Mouse (Mus musculus): ENCODE measurements around the gene Amd2. TPM values are rescaled to one million over a fixed set of nuclear protein-coding genes. Genes with fewer than 3 reads are reported as not detected.

Gene Amd2
- 4.3 and 4.7 TPM in 2 replicates for polyA plus RNA-seq (2014; fragmentation: Nextera tagmentation; extraction: Ambion mirVana)

- no peak within 1 kb of the TSS for H3K4me3 ChIP-seq (ENCODE audit: low read depth, low read length)
- H3K9ac ChIP-seq (ENCODE audit: low read length), result no peak within 1 kb of the TSS
- ATAC-seq (ENCODE audit: insufficient number of reproducible peaks, low FRiP score, low TSS enrichment, low read depth) (no peak), DNase-seq (ENCODE audit: low spot score) (no peak)
- WGBS, result 91% methylated on average over 8 of the region's 8 CpGs
- H3K4me1 ChIP-seq (ENCODE audit: control insufficient read depth, insufficient read depth, low read length), result no peaks in the 10 kb centered on the region
- no peaks in the 10 kb centered on the region for H3K27me3 ChIP-seq (ENCODE audit: control insufficient read depth, insufficient read depth, low read length)
- H3K4me2 ChIP-seq (ENCODE audit: low read depth, severe bottlenecking), result no peak within 1 kb of the TSS
- no peaks in the 10 kb centered on the region for H3K9me3 ChIP-seq (ENCODE audit: control insufficient read depth, low read length)
- no peaks in the 10 kb centered on the region for H3K36me3 ChIP-seq (ENCODE audit: control insufficient read depth, insufficient read depth, low read length)
- H3K27ac ChIP-seq (replicated peaks; ENCODE audit: low read depth, low read length), result no peak within 1 kb of the TSS
Observed at GRCm38 (mm10) chr10:35711792-35712191, at the start of gene Amd2. Gene Amd2, minus strand, starts transcription at chr10:35711892.

- H3K9ac ChIP-seq (ENCODE audit: low read length), result no peak overlapping the region
- no peaks in the 10 kb centered on the region for H3K27me3 ChIP-seq (ENCODE audit: control insufficient read depth, insufficient read depth, low read length)
- no peak overlapping the region for H3K4me2 ChIP-seq (ENCODE audit: low read depth, severe bottlenecking)
- 85% methylated on average over 3 of the region's 3 CpGs for WGBS
- no peaks in the 10 kb centered on the region for H3K9me3 ChIP-seq (ENCODE audit: control insufficient read depth, low read length)
- DNase-seq (ENCODE audit: low spot score) (no peak), ATAC-seq (ENCODE audit: insufficient number of reproducible peaks, low FRiP score, low TSS enrichment, low read depth) (no peak)
- H3K36me3 ChIP-seq (ENCODE audit: control insufficient read depth, insufficient read depth, low read length), result no peaks in the 10 kb centered on the region
- H3K4me1 ChIP-seq (ENCODE audit: control insufficient read depth, insufficient read depth, low read length), result no peaks in the 10 kb centered on the region
- no peak overlapping the region for H3K4me3 ChIP-seq (ENCODE audit: low read depth, low read length)
- no peak overlapping the region for H3K27ac ChIP-seq (replicated peaks; ENCODE audit: low read depth, low read length)
Observed at GRCm38 (mm10) chr10:35761280-35761679, 49.6 kb upstream of the Amd2 start.

- ATAC-seq (ENCODE audit: insufficient number of reproducible peaks, low FRiP score, low TSS enrichment, low read depth), result no peak
Observed at GRCm38 (mm10) chr10:35737639-35738038, 25.9 kb upstream of the Amd2 start.

GRCm38 (mm10) chr10:35714266-35714665, 2.6 kb upstream of the Amd2 start:
- Histone ChIP-seq H3K36me3 (ENCODE audit: control insufficient read depth, insufficient read depth, low read length) (no peaks in the 10 kb centered on the region), H3K4me2 (ENCODE audit: low read depth, severe bottlenecking) (no peak overlapping the region), H3K9me3 (ENCODE audit: control insufficient read depth, low read length) (no peaks in the 10 kb centered on the region), H3K27ac (replicated peaks; ENCODE audit: low read depth, low read length) (no peak overlapping the region), H3K4me3 (ENCODE audit: low read depth, low read length) (no peak overlapping the region), H3K9ac (ENCODE audit: low read length) (no peak overlapping the region), H3K4me1 (ENCODE audit: control insufficient read depth, insufficient read depth, low read length) (no peaks in the 10 kb centered on the region), H3K27me3 (ENCODE audit: control insufficient read depth, insufficient read depth, low read length) (no peaks in the 10 kb centered on the region)
- DNase-seq (ENCODE audit: low spot score), result no peak
- ATAC-seq (ENCODE audit: insufficient number of reproducible peaks, low FRiP score, low TSS enrichment, low read depth), result no peak

More at GRCm38 (mm10) chr10:35737639-35738038, 25.9 kb upstream of the Amd2 start:
- WGBS, result 88% methylated on average over 2 of the region's 2 CpGs
- H3K9me3 ChIP-seq (ENCODE audit: control insufficient read depth, low read length), result no peaks in the 10 kb centered on the region
- no peak overlapping the region for H3K27ac ChIP-seq (replicated peaks; ENCODE audit: low read depth, low read length)
- H3K36me3 ChIP-seq (ENCODE audit: control insufficient read depth, insufficient read depth, low read length), result no peaks in the 10 kb centered on the region
- H3K4me2 ChIP-seq (ENCODE audit: low read depth, severe bottlenecking), result no peak overlapping the region
- H3K4me3 ChIP-seq (ENCODE audit: low read depth, low read length), result no peak overlapping the region
- H3K9ac ChIP-seq (ENCODE audit: low read length), result no peak overlapping the region
- no peak for DNase-seq (ENCODE audit: low spot score)
- no peaks in the 10 kb centered on the region for H3K4me1 ChIP-seq (ENCODE audit: control insufficient read depth, insufficient read depth, low read length)
- H3K27me3 ChIP-seq (ENCODE audit: control insufficient read depth, insufficient read depth, low read length), result no peaks in the 10 kb centered on the region

Measured in limb, embryonic 11.5 days (tissue).